Mouse (Mus musculus): Measurements from ENCODE around the gene Kctd21. TPM values are rescaled to one million over a fixed set of nuclear protein-coding genes. Genes with fewer than 3 reads are reported as not detected.

Kctd21 gene
- 5.8 and 6.6 TPM in 2 replicates for polyA plus RNA-seq (2014; fragmentation: Nextera tagmentation; extraction: Ambion mirVana)

DNA sequence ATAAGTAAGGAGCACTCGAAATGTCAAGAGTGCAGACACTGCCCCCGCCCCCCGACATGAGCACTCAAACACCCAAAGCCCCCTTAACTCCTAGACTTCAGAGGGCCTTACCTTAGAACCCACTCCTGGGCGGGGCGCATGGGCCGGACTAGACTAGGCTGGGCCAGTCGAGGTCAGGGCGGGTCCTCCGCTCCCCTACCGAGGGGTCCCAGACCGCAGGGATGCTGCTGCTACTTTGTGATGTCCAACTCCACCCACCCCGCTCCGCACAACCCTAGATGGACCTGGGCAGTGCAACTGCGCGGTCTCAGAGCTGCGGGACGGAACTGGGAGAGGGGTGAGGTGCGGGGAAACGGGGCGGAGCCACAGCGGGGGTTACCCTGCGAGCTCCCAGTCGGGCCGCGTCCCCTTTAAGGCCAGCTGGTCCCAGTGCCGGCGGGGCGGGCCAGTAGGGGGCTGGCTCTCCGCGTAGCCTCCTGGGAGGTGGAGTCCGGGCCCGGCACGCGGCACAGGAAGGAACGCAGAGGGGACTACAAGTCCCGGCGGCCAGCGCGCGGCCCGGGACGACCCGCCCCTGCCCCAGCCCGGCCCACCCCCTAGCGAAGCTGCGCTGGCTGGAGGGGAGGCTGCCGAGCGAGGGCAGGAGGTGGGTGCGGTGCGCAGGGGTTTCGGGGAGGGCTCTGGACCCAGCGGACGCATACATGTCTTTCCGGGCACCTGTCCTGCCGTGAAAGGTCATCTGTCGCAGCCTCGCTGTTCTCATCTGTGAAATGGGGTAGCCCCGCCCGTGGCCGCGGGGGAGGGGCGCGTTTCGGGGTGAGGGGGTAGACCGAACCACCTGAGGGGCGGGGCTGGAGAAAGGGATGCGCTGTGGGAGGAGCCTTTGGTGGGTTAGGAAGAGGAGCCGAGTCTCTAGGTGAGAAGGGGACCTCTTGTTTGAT, at the start of gene Kctd21, which contains the start of gene Usp35:
Gene Kctd21, plus strand, starts transcription at position 602 of the 941 bp plus-strand sequence.
Gene Usp35, minus strand, starts transcription at position 295 of the 941 bp plus-strand sequence.
- Histone ChIP-seq H3K27me3 (ENCODE audit: control insufficient read depth, insufficient read depth, low read length) (no peaks in the 10 kb centered on the region), H3K9me3 (ENCODE audit: control insufficient read depth, low read depth, low read length) (no peaks in the 10 kb centered on the region), H3K27ac (ENCODE audit: low read length) (0 out of 2 replicates have a peak within 1 kb of the TSS, but pooled peaks have one; percentile 6), H3K4me1 (ENCODE audit: control insufficient read depth, insufficient read depth, low read length) (peaks cover 11% of the 10 kb centered on the region; the same call in 1 of the 2 replicates), H3K4me2 (replicated peaks; ENCODE audit: low read depth, low read length) (peak within 1 kb of the TSS; percentile 70), H3K36me3 (ENCODE audit: control insufficient read depth, insufficient read depth, low read length) (no peaks in the 10 kb centered on the region), H3K9ac (replicated peaks; ENCODE audit: low read depth, low read length) (peak within 1 kb of the TSS; percentile 50), H3K4me3 (ENCODE audit: low read depth, low read length) (peak within 1 kb of the TSS; percentile 80)
- under 1% methylated on average over 68 of the region's 68 CpGs for WGBS
- ATAC-seq (ENCODE audit: insufficient number of reproducible peaks, insufficient read depth, low FRiP score, low read depth), result peak; percentile 98

DNA sequence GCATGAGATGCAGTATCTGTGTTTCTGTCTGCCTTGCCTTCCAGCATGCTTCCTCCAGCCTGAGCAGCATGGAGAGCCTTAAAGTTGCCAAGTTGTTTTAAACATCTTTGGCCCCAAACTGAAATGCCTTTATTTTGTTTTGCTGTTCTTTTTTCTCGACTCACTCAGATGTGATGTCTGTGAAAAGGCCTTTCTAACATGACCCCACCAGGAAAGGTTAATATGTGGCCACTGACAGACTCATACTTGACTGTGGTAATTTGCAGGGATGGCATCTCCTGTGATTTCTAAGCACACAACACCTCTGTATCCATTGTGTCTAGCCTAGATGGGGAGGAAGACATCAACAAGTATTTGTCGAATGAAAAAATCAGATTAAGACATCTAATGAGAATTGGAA, 35.1 kb upstream of the Kctd21 start:
- Histone ChIP-seq H3K9ac (replicated peaks; ENCODE audit: low read depth, low read length) (no peak overlapping the region), H3K4me2 (replicated peaks; ENCODE audit: low read depth, low read length) (no peak overlapping the region), H3K36me3 (ENCODE audit: control insufficient read depth, insufficient read depth, low read length) (peaks cover 11% of the 10 kb centered on the region), H3K27ac (ENCODE audit: low read length) (no peak overlapping the region), H3K27me3 (ENCODE audit: control insufficient read depth, insufficient read depth, low read length) (no peaks in the 10 kb centered on the region), H3K9me3 (ENCODE audit: control insufficient read depth, low read depth, low read length) (no peaks in the 10 kb centered on the region), H3K4me3 (ENCODE audit: low read depth, low read length) (no peak overlapping the region), H3K4me1 (ENCODE audit: control insufficient read depth, insufficient read depth, low read length) (no peaks in the 10 kb centered on the region)
- WGBS, result 62% methylated on average over 2 of the region's 2 CpGs
- no peak for ATAC-seq (ENCODE audit: insufficient number of reproducible peaks, insufficient read depth, low FRiP score, low read depth)

DNA sequence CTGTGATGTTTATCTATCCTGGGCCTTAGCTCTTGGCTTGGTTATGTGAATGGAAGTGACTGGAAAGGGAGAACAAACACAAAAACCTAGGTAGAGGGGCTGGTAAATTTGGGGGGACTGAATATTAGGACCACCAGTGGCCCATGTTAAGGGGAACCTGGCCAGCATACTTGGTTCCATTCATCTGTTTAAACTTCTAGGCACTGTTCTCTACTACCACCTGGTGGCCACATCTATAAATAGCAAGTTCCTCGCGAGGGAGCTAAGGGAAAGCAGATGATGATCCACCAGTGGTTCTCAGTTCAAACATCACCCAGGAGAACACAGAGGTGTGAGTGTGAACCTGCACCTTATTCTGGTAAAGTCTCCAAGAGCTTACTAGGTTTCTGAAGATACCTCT, 34.7 kb upstream of the Kctd21 start:
- H3K4me1 ChIP-seq (ENCODE audit: control insufficient read depth, insufficient read depth, low read length), result no peaks in the 10 kb centered on the region
- H3K9ac ChIP-seq (replicated peaks; ENCODE audit: low read depth, low read length), result no peak overlapping the region
- ATAC-seq (ENCODE audit: insufficient number of reproducible peaks, insufficient read depth, low FRiP score, low read depth), result no peak
- H3K36me3 ChIP-seq (ENCODE audit: control insufficient read depth, insufficient read depth, low read length), result peaks cover 14% of the 10 kb centered on the region
- H3K4me3 ChIP-seq (ENCODE audit: low read depth, low read length), result no peak overlapping the region
- no peak overlapping the region for H3K27ac ChIP-seq (ENCODE audit: low read length)
- 0% methylated on average over 2 of the region's 2 CpGs for WGBS
- H3K9me3 ChIP-seq (ENCODE audit: control insufficient read depth, low read depth, low read length), result no peaks in the 10 kb centered on the region
- H3K27me3 ChIP-seq (ENCODE audit: control insufficient read depth, insufficient read depth, low read length), result no peaks in the 10 kb centered on the region
- no peak overlapping the region for H3K4me2 ChIP-seq (replicated peaks; ENCODE audit: low read depth, low read length)

DNA sequence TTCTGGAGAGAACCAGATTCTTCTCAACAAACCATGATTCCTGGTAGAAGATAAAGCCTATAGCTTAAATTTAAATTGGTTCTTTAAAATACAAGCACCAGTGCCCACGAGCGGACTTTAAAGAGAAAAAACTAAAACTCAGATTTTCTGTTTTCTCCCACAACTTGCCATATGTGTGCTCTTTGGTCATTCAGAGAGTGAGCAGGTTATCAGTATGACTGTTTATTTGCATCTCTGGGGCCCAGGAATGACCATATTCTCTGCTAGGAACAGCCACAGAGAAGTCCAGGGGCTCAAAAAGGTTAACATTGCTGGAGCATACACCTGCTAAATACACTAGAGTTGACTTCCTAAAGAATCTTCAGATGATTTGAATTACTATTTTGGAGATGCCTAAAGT, 33.8 kb upstream of the Kctd21 start:
- WGBS, result 92% methylated on average over 2 of the region's 2 CpGs
- no peak for ATAC-seq (ENCODE audit: insufficient number of reproducible peaks, insufficient read depth, low FRiP score, low read depth)
- Histone ChIP-seq H3K4me1 (ENCODE audit: control insufficient read depth, insufficient read depth, low read length) (no peaks in the 10 kb centered on the region), H3K27me3 (ENCODE audit: control insufficient read depth, insufficient read depth, low read length) (no peaks in the 10 kb centered on the region), H3K27ac (ENCODE audit: low read length) (no peak overlapping the region), H3K9ac (replicated peaks; ENCODE audit: low read depth, low read length) (no peak overlapping the region), H3K9me3 (ENCODE audit: control insufficient read depth, low read depth, low read length) (no peaks in the 10 kb centered on the region), H3K4me3 (ENCODE audit: low read depth, low read length) (no peak overlapping the region), H3K4me2 (replicated peaks; ENCODE audit: low read depth, low read length) (no peak overlapping the region), H3K36me3 (ENCODE audit: control insufficient read depth, insufficient read depth, low read length) (peaks cover 20% of the 10 kb centered on the region)

DNA sequence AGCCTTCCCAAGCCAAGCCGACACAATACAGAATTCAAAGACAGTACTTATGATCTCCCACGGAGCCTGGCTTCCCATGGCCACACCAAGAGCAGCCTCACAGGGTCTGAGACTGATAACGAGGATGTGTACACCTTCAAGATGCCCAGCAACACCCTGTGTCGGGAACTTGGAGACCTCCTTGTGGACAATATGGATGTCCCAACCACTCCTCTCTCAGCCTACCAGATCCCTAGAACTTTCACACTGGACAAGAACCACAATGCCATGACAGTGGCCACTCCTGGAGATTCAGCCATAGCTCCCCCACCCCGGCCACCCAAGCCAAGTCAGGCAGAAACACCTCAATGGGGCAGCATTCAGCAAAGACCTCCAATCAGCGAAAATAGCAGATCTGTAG, 33.2 kb upstream of the Kctd21 start:
- Histone ChIP-seq H3K36me3 (ENCODE audit: control insufficient read depth, insufficient read depth, low read length) (peaks cover 25% of the 10 kb centered on the region), H3K9me3 (ENCODE audit: control insufficient read depth, low read depth, low read length) (no peaks in the 10 kb centered on the region), H3K27ac (ENCODE audit: low read length) (no peak overlapping the region), H3K27me3 (ENCODE audit: control insufficient read depth, insufficient read depth, low read length) (no peaks in the 10 kb centered on the region), H3K9ac (replicated peaks; ENCODE audit: low read depth, low read length) (no peak overlapping the region), H3K4me1 (ENCODE audit: control insufficient read depth, insufficient read depth, low read length) (no peaks in the 10 kb centered on the region), H3K4me2 (replicated peaks; ENCODE audit: low read depth, low read length) (no peak overlapping the region), H3K4me3 (ENCODE audit: low read depth, low read length) (no peak overlapping the region)
- WGBS, result 85% methylated on average over 6 of the region's 6 CpGs
- ATAC-seq (ENCODE audit: insufficient number of reproducible peaks, insufficient read depth, low FRiP score, low read depth), result no peak

DNA sequence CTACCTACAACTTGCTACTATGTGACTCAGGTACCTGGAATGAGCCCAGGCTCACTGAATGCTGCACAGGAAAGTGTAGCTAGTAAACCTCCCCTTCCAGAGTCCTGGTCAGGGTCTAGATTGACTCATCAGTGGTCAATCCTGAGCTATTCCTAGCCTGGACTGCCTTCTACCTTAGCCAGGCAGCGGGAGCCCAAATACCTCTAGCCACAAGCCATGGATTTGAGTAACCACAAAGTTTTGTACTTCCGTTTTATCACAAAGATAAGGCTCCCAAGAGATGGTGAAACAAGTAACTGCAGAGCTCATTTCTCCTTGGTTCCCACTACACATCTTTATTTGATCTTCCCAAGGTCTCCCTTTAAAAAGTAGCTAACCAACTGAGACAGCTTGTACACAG, 31.2 kb upstream of the Kctd21 start:
- 82% methylated on average over 2 of the region's 2 CpGs for WGBS
- H3K4me3 ChIP-seq (ENCODE audit: low read depth, low read length), result no peak overlapping the region
- H3K36me3 ChIP-seq (ENCODE audit: control insufficient read depth, insufficient read depth, low read length), result peaks cover 36% of the 10 kb centered on the region
- H3K9me3 ChIP-seq (ENCODE audit: control insufficient read depth, low read depth, low read length), result no peaks in the 10 kb centered on the region
- H3K9ac ChIP-seq (replicated peaks; ENCODE audit: low read depth, low read length), result no peak overlapping the region
- H3K27me3 ChIP-seq (ENCODE audit: control insufficient read depth, insufficient read depth, low read length), result no peaks in the 10 kb centered on the region
- H3K4me1 ChIP-seq (ENCODE audit: control insufficient read depth, insufficient read depth, low read length), result no peaks in the 10 kb centered on the region
- ATAC-seq (ENCODE audit: insufficient number of reproducible peaks, insufficient read depth, low FRiP score, low read depth), result no peak
- H3K4me2 ChIP-seq (replicated peaks; ENCODE audit: low read depth, low read length), result no peak overlapping the region
- H3K27ac ChIP-seq (ENCODE audit: low read length), result no peak overlapping the region

DNA sequence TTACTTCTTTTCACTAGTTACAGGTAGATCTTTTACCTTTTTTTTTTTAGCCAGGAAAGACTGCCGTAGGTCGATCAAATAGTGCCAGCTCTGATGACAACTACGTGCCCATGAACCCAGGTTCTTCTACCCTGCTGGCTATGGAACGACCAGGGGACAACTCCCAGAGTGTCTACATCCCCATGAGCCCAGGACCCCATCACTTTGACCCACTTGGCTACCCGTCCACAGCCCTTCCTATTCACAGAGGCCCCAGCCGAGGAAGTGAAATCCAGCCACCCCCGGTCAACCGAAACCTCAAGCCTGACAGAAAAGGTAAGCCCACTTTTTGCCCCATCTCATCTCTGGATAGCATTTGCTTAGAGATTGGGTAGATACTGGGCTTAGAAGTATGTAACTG, 30.8 kb upstream of the Kctd21 start:
- no peak overlapping the region for H3K4me2 ChIP-seq (replicated peaks; ENCODE audit: low read depth, low read length)
- no peaks in the 10 kb centered on the region for H3K27me3 ChIP-seq (ENCODE audit: control insufficient read depth, insufficient read depth, low read length)
- peaks cover 38% of the 10 kb centered on the region for H3K36me3 ChIP-seq (ENCODE audit: control insufficient read depth, insufficient read depth, low read length)
- no peak overlapping the region for H3K9ac ChIP-seq (replicated peaks; ENCODE audit: low read depth, low read length)
- 81% methylated on average over 8 of the region's 8 CpGs for WGBS
- no peak overlapping the region for H3K27ac ChIP-seq (ENCODE audit: low read length)
- H3K9me3 ChIP-seq (ENCODE audit: control insufficient read depth, low read depth, low read length), result no peaks in the 10 kb centered on the region
- no peak overlapping the region for H3K4me3 ChIP-seq (ENCODE audit: low read depth, low read length)
- ATAC-seq (ENCODE audit: insufficient number of reproducible peaks, insufficient read depth, low FRiP score, low read depth), result no peak
- no peaks in the 10 kb centered on the region for H3K4me1 ChIP-seq (ENCODE audit: control insufficient read depth, insufficient read depth, low read length)

DNA sequence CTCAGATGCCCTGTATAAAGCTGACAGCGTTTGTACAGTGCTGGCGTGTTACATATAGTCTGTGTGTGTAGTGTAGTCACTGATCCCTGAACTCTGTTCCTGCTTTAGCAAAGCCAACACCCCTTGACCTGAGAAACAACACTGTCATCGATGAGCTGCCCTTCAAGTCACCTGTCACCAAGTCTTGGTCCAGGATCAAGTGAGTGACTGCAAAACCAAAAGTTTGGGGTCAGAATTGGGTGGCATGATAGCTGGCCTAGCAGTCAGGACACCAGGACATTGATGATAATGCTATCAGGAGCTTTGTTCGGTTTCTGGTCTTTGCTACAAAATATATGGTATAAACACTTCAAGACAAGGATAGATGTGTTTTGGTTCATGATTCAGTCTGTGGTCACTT, 29.9 kb upstream of the Kctd21 start:
- no peak for ATAC-seq (ENCODE audit: insufficient number of reproducible peaks, insufficient read depth, low FRiP score, low read depth)
- no peak overlapping the region for H3K4me3 ChIP-seq (ENCODE audit: low read depth, low read length)
- H3K4me2 ChIP-seq (replicated peaks; ENCODE audit: low read depth, low read length), result no peak overlapping the region
- H3K27ac ChIP-seq (ENCODE audit: low read length), result no peak overlapping the region
- H3K9ac ChIP-seq (replicated peaks; ENCODE audit: low read depth, low read length), result no peak overlapping the region
- peaks cover 38% of the 10 kb centered on the region for H3K36me3 ChIP-seq (ENCODE audit: control insufficient read depth, insufficient read depth, low read length)
- WGBS, result 81% methylated on average over 4 of the region's 4 CpGs
- no peaks in the 10 kb centered on the region for H3K27me3 ChIP-seq (ENCODE audit: control insufficient read depth, insufficient read depth, low read length)
- no peaks in the 10 kb centered on the region for H3K9me3 ChIP-seq (ENCODE audit: control insufficient read depth, low read depth, low read length)
- H3K4me1 ChIP-seq (ENCODE audit: control insufficient read depth, insufficient read depth, low read length), result no peaks in the 10 kb centered on the region
